Mouse (Mus musculus) neural tube, embryonic 11.5 days (tissue): ENCODE measurements around the gene Mgst3. TPM values are rescaled to one million over a fixed set of nuclear protein-coding genes. Genes with fewer than 3 reads are reported as not detected.
"Not testable (repeated sequence)": the region's sequence is repeated elsewhere in the genome, so short reads cannot be mapped to it uniquely, and the experiment has no call there.

Experiments used
- ATAC-seq: fragments of 200-750 bp; cut with Nextera tagmentation; 2 replicates; pipeline ENCODE4 v1.8.0; 2017; ENCODE audit warnings: moderate number of reproducible peaks, mild to moderate bottlenecking, moderate TSS enrichment, moderate library complexity; ENCODE audit not compliant: insufficient read depth, low FRiP score, low TSS enrichment
- DNase-seq: peaks from one replicate; pipeline ENCODE4 v3.0.0-alpha.2; 2015; ENCODE audit warnings: low spot score
- H3K27ac ChIP-seq: fragments of 300-500 bp; sonication (generic); 2 replicates; pipeline ENCODE4 v1.5.1; 2014; ENCODE audit warnings: low read depth, mild to moderate bottlenecking, low read length
- H3K27me3 ChIP-seq: fragments of 300-500 bp; sonication (generic); 2 replicates; pipeline ENCODE4 v1.6.1; 2014; ENCODE audit warnings: mild to moderate bottlenecking, low read length, mixed read lengths; ENCODE audit not compliant: control insufficient read depth, insufficient read depth
- H3K36me3 ChIP-seq: fragments of 300-500 bp; sonication (generic); 2 replicates; pipeline ENCODE4 v1.6.1; 2014; ENCODE audit warnings: mild to moderate bottlenecking, low read length, moderate library complexity, mixed read lengths; ENCODE audit not compliant: control insufficient read depth, insufficient read depth
- H3K4me1 ChIP-seq: fragments of 300-500 bp; sonication (generic); 2 replicates; pipeline ENCODE4 v1.6.1; 2014; ENCODE audit warnings: low read length, mixed read lengths; ENCODE audit not compliant: control insufficient read depth, insufficient read depth
- H3K4me2 ChIP-seq: fragments of 300-500 bp; sonication (generic); 2 replicates; pipeline ENCODE4 v1.6.1; 2014; ENCODE audit warnings: low read depth, mild to moderate bottlenecking, moderate library complexity
- H3K4me3 ChIP-seq: fragments of 300-500 bp; sonication (generic); 2 replicates; pipeline ENCODE4 v1.5.1; 2014; ENCODE audit warnings: low read depth, low read length
- H3K9ac ChIP-seq: fragments of 300-500 bp; sonication (generic); 2 replicates; pipeline ENCODE4 v1.6.1; 2014; ENCODE audit warnings: mild to moderate bottlenecking, low read length
- H3K9me3 ChIP-seq: fragments of 300-500 bp; sonication (generic); 2 replicates; pipeline ENCODE4 v1.6.1; 2016; ENCODE audit warnings: low read length; ENCODE audit not compliant: control insufficient read depth
- WGBS: fragments of 180-500 bp; shearing (Covaris S2); extraction: QIAGEN DNeasy Blood & Tissue Kit; methylation state at CpG from one replicate; pipeline ENCODE4 v1.1.7; 2014; 5-methylcytosine and 5-hydroxymethylcytosine counted together
- polyA plus RNA-seq: library from polyadenylated mRNA; unstranded; fragments of >200 nt; fragmentation: Nextera tagmentation; extraction: Ambion mirVana; gene quantifications from 2 replicates; pipeline ENCODE4 v1.2.1, GENCODE M21; 2014

The Mgst3 gene
- polyA plus RNA-seq, 1 experiment from 2014 or later = 78.0 TPM

DNA sequence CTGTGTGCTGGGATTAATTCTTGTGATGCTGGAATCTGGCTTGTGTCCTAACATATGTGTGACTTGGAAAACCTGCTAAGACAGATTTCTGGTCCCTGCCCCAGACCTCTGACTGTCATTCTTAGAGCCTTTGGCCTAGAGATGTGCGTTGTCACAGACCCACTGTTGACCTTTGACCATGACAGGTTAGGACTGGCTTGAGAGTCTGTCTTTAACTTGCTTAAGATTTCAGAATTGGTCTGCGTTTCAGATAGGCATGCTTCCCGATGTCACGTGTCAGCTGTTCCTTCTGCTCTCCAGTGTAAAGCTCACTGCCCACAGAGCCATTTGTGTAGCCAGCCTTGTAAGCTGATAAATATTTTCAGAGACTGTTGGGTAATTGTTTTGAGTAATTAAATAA lies 30.8 kb downstream of the Mgst3 start:
- Histone ChIP-seq H3K4me3 (no peak overlapping the region), H3K36me3 (no peaks in the 10 kb centered on the region), H3K9ac (no peak overlapping the region), H3K4me2 (no peak overlapping the region), H3K27ac (no peak overlapping the region), H3K4me1 (0 out of 2 replicates have a peak, but pooled peaks cover 2% of the 10 kb centered on the region), H3K27me3 (no peaks in the 10 kb centered on the region), H3K9me3 (no peaks in the 10 kb centered on the region)
- DNase-seq (no peak), ATAC-seq (no peak)
- WGBS = 88% methylated on average over 4 of the region's 4 CpGs

DNA sequence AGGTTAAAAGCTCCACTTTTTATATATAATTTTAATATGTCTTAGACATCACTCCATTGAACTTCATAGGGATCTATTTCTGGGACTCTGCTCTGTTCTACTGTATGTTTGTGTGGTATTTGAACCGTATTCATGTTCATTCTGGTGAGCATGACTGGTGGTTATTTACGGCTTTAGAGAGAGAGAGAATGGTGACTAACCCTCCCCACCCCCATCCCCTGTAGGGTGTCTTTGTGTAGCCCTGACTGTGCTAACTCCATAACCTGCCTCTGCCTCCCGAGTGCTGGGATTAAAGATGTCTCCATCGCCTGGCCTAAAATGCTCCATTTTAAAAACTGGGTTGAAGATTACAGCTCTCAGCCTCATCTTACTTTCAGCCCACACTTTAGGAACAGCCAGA lies 33.4 kb downstream of the Mgst3 start:
- Histone ChIP-seq H3K4me1 (0 out of 2 replicates have a peak, but pooled peaks cover 2% of the 10 kb centered on the region), H3K9me3 (no peaks in the 10 kb centered on the region), H3K36me3 (no peaks in the 10 kb centered on the region), H3K27me3 (no peaks in the 10 kb centered on the region), H3K9ac (no peak overlapping the region), H3K27ac (no peak overlapping the region), H3K4me2 (no peak overlapping the region), H3K4me3 (no peak overlapping the region)
- 64% methylated on average over 4 of the region's 4 CpGs for WGBS
- ATAC-seq (no peak), DNase-seq (no peak)

DNA sequence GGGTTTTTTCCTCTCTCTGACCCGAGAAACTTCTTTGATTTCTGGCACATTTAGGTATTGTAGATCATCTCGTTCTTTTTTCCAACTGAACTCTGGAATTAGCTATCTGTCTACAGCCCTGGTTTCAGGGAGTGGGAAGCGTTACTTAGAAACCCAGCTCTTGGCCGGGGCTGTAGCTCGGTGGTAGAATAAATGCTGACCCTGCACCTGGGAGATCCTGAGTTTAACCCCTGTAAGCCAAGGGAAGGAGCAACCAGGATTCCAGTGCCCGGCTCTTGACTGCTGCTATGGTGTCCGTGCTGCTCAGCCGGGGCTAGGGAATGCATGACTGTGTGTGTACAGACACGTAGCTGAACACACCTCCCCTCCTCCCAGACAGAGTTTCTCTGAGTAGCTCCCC lies 34.9 kb downstream of the Mgst3 start:
- no peak for ATAC-seq
- H3K4me1 ChIP-seq = 0 out of 2 replicates have a peak, but pooled peaks cover 2% of the 10 kb centered on the region
- H3K4me3 ChIP-seq = no peak overlapping the region
- no peak overlapping the region for H3K27ac ChIP-seq
- no peak overlapping the region for H3K4me2 ChIP-seq
- 0 out of 2 replicates have a peak, but pooled peaks cover 3% of the 10 kb centered on the region for H3K36me3 ChIP-seq
- DNase-seq = no peak
- H3K27me3 ChIP-seq = no peaks in the 10 kb centered on the region
- no peak overlapping the region for H3K9ac ChIP-seq
- H3K9me3 ChIP-seq = no peaks in the 10 kb centered on the region
- 83% methylated on average over 9 of the region's 9 CpGs for whole genome bisulfite sequencing

DNA sequence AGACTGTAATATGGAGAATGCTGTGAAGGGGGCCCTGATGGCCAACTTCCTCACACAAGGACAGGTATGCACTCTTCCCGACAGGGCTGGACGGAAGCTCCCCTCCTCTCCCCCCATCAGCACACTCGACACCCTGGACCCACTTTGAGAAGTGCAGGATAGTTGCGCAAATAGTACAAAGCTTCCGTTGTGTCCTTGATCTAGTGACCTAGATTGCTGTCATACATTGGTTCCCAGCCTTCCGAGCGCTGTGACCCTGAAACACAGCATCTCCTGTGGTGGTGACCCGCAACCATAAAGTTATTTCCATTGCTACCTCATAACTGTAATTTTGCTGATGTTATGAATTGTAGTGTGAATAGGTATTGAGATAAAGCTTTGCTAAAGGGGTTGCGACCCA lies 36.3 kb downstream of the Mgst3 start:
- no peak overlapping the region for H3K4me3 ChIP-seq
- no peak overlapping the region for H3K9ac ChIP-seq
- H3K4me1 ChIP-seq = 0 out of 2 replicates have a peak, but pooled peaks cover 2% of the 10 kb centered on the region
- H3K36me3 ChIP-seq = 0 out of 2 replicates have a peak, but pooled peaks cover 3% of the 10 kb centered on the region
- ATAC-seq (no peak), DNase-seq (no peak)
- 94% methylated on average over 9 of the region's 9 CpGs for WGBS
- no peak overlapping the region for H3K27ac ChIP-seq
- no peaks in the 10 kb centered on the region for H3K9me3 ChIP-seq
- no peaks in the 10 kb centered on the region for H3K27me3 ChIP-seq
- no peak overlapping the region for H3K4me2 ChIP-seq

DNA sequence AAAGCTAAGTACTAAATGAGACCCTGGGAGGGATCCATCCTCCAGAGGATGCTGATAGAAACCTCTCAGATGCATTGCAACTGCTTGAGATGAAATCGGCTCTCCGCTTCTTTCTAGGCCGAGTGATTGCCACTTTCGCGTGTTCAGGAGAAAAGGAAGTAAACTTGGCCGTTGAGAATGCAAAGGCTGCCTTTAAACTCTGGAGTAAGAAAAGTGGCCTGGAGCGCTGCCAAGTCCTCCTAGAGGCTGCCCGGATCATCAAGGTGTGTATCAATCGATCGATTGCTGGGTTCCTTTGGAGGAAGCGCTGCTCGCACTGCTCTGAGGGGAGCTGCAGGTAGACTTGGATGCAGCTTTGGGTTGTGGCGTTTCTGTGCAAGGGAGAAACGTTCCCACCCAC lies 41.2 kb downstream of the Mgst3 start:
- no peak overlapping the region for H3K4me3 ChIP-seq
- DNase-seq (no peak), ATAC-seq (no peak)
- no peak overlapping the region for H3K4me2 ChIP-seq
- H3K9me3 ChIP-seq = no peaks in the 10 kb centered on the region
- H3K4me1 ChIP-seq = no peaks in the 10 kb centered on the region
- no peak overlapping the region for H3K9ac ChIP-seq
- no peaks in the 10 kb centered on the region for H3K27me3 ChIP-seq
- 0 out of 2 replicates have a peak, but pooled peaks cover 3% of the 10 kb centered on the region for H3K36me3 ChIP-seq
- WGBS = 93% methylated on average over 14 of the region's 14 CpGs
- H3K27ac ChIP-seq = no peak overlapping the region

DNA sequence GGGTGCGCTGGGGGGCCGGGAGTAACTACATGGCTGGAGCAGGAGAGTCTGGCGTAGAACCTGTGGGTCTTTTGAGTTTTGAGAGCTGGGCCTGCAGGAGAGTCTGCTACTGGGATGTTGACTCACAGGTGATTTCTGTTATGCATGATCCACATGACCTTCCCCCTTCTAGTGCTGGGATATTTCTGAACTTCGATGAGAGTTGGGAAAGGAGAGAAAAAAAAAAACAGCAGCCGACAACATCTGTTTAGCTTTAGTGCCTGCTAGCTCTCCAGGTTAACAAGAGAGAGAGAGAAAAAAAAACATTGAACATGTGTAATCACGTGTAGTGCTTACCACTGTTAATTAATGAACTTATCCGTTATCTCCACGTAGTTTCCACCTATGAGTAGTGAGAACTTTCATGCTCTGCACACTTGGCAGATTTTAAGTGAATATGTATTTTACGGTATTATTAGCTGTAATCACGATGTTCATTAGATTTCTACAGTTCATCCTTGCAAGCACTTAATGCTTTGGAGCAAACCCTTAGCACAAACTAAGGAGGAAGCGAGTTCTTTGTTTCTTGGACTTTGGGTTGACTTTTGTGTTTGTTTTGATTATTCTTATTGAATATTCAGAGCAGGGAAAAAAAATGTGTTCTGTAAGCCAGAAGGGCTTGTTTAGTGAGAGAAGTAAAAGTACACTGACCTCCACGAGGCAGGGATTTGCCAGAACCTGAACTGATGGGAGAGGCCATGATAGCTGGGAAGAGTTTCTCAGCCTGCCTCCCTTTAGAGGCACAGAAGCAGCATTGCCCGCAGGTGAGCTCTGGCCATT lies 42.8 kb downstream of the Mgst3 start:
- peak overlapping the region; percentile 54 for H3K4me3 ChIP-seq
- H3K36me3 ChIP-seq = 0 out of 2 replicates have a peak, but pooled peaks cover 3% of the 10 kb centered on the region
- peak overlapping the region; percentile 60 for H3K4me2 ChIP-seq
- peak overlapping the region; percentile 59 for H3K9ac ChIP-seq
- H3K27ac ChIP-seq = no peak overlapping the region
- WGBS = 30% methylated on average over 13 of the region's 13 CpGs
- no peaks in the 10 kb centered on the region for H3K9me3 ChIP-seq
- DNase-seq (no peak), ATAC-seq (no peak)
- no peaks in the 10 kb centered on the region for H3K27me3 ChIP-seq
- no peaks in the 10 kb centered on the region for H3K4me1 ChIP-seq

DNA sequence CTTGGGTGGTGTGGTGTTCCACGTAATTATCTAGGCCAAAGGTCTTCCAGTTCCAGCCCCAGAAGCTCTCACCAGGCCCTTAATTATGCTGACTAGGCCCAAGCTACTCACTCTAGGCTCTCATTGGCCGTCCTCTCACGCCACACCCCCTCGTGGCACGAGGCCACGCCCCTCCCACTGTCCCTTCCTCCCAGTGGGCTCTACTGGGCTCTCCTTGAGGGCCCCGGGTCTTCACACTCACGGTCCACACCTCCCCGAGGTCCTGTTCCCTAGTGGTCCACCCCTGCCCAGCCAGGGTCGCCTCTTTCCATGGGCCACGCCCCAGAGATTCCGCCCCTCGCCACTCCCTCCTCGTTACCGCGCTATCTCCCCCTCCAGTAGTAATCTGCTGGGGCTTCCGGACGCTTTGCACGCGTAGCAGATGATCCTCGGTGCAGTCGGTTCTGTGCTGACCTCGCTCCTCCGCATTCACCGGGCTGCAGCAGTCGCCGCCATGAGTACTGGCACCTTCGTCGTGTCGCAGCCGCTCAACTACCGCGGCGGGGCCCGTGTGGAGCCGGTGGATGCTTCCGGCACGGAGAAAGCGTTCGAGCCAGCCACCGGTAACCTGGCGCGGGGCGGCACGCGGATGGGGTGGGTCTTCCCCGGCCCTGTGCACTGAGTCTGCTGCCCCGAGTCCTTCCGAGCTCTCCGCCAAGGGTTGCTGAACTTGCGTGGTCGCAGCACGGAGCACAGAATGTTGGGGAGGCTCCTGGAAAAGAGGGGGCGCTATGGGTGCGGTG lies 43.6 kb downstream of the Mgst3 start, which contains the start of gene Aldh9a1:
Gene Aldh9a1, plus strand, starts transcription at position 177 of the 782 bp plus-strand sequence.
- Histone ChIP-seq H3K36me3 (0 out of 2 replicates have a peak, but pooled peaks cover 3% of the 10 kb centered on the region), H3K27ac (peak within 1 kb of the TSS; percentile 58; the same call in 1 of the 2 replicates), H3K4me1 (no peaks in the 10 kb centered on the region), H3K4me3 (peak within 1 kb of the TSS; percentile 54), H3K9ac (peak within 1 kb of the TSS; percentile 59), H3K4me2 (peak within 1 kb of the TSS; percentile 60), H3K27me3 (no peaks in the 10 kb centered on the region), H3K9me3 (no peaks in the 10 kb centered on the region)
- peak; percentile 99 for ATAC-seq
- peak; percentile 89 for DNase-seq
- WGBS = under 1% methylated on average over 55 of the region's 55 CpGs

DNA sequence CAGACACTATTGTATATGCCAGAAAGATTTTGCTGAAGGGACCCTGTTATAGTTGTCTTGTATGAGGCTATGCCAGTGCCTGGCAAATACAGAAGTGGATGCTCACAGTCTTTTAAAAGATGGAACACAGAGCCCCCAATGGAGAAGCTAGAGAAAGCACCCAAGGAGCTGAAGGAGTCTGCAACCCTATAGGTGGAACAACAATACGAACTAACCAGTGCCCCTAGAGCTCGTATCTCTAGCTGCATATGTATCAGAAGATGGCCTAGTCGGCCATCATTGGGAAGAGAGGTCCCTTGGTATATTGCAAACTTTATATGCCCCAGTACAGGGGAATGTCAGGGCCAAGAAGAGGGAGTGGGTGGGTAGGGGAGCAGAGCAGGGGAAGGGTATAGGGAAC lies 44.4 kb downstream of the Mgst3 start:
- not testable (repeated sequence) for H3K36me3 ChIP-seq, H3K4me3 ChIP-seq, H3K9me3 ChIP-seq, H3K4me1 ChIP-seq, ATAC-seq, DNase-seq, H3K4me2 ChIP-seq, H3K27ac ChIP-seq, H3K27me3 ChIP-seq, H3K9ac ChIP-seq
- 54% methylated on average over 3 of the region's 3 CpGs for WGBS
